Mouse (Mus musculus) forebrain, embryonic 12.5 days (tissue): Measurements from ENCODE around the gene Pygo1. TPM values are rescaled to one million over a fixed set of nuclear protein-coding genes. Genes with fewer than 3 reads are reported as not detected.
A peak's percentile ranks its signal among the peaks of the same experiment; 100 is the strongest.

Experiments used
- ATAC-seq: fragments of 200-750 bp; cut with Nextera tagmentation; 2 replicates; pipeline ENCODE4 v1.8.0; 2017; ENCODE audit warnings: moderate TSS enrichment; ENCODE audit not compliant: low FRiP score
- H3K27ac ChIP-seq: fragments of 300-500 bp; sonication (generic); 2 replicates; pipeline ENCODE4 v1.5.1; 2016; ENCODE audit warnings: mild to moderate bottlenecking
- H3K27me3 ChIP-seq: fragments of 300-500 bp; sonication (generic); 2 replicates; pipeline ENCODE4 v1.6.1; 2016; ENCODE audit warnings: mild to moderate bottlenecking
- H3K36me3 ChIP-seq: fragments of 300-500 bp; sonication (generic); replicated peaks from 2 replicates; pipeline ENCODE4 v1.6.1; 2016; ENCODE audit warnings: mild to moderate bottlenecking
- H3K4me1 ChIP-seq: fragments of 300-500 bp; sonication (generic); 2 replicates; pipeline ENCODE4 v1.6.1; 2016
- H3K4me2 ChIP-seq: fragments of 300-500 bp; sonication (generic); 2 replicates; pipeline ENCODE4 v1.6.1; 2016; ENCODE audit warnings: mild to moderate bottlenecking, moderate library complexity
- H3K4me3 ChIP-seq: fragments of 300-500 bp; sonication (generic); replicated peaks from 2 replicates; pipeline ENCODE4 v1.5.1; 2016; ENCODE audit warnings: mild to moderate bottlenecking
- H3K9ac ChIP-seq: fragments of 300-500 bp; sonication (generic); 2 replicates; pipeline ENCODE4 v1.6.1; 2016; ENCODE audit warnings: mild to moderate bottlenecking
- H3K9me3 ChIP-seq: fragments of 300-500 bp; sonication (generic); 2 replicates; pipeline ENCODE4 v1.6.1; 2016
- WGBS: fragments of 180-500 bp; shearing (Covaris S2); methylation state at CpG from one replicate; pipeline ENCODE4 v1.1.7; 2016; 5-methylcytosine and 5-hydroxymethylcytosine counted together
- polyA plus RNA-seq: library from polyadenylated mRNA; unstranded; fragments of >200 nt; fragmentation: Nextera tagmentation; extraction: Ambion mirVana; gene quantifications from 2 replicates; pipeline ENCODE4 v1.2.1, GENCODE M21; 2016

Gene Pygo1
- polyA plus RNA-seq, 1 experiment from 2014 or later = 12.5 TPM

DNA sequence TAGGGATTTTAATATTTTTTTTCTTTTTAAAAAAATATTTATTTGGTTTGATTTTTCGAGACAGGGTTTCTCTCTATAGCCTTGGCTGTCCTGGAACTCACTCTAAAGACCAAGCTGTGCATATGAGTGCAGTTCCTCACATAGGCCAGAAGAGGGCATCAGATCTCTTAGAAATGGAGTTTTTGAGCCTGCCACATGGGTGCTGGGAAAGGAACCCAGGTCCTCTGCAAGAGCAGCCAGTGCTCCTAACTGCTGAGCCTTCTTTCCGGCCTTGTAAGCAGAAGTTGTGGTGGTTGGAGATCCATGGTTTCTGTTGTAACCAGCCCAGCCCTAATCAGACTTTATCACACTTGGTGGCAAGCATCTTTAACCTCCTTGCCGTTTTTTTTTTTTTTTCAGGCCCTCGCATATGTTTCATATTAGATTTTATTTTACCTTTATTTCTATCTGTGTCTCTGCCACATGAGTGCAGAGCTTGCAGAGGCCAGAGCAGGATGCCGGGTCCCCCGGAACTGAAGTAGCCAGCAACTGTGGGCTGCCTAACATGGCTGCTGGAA lies 30.6 kb upstream of the Pygo1 start:
- WGBS = 95% methylated on average over 6 of the region's 6 CpGs
- ATAC-seq = no peak
- H3K4me3 ChIP-seq = no peak overlapping the region

DNA sequence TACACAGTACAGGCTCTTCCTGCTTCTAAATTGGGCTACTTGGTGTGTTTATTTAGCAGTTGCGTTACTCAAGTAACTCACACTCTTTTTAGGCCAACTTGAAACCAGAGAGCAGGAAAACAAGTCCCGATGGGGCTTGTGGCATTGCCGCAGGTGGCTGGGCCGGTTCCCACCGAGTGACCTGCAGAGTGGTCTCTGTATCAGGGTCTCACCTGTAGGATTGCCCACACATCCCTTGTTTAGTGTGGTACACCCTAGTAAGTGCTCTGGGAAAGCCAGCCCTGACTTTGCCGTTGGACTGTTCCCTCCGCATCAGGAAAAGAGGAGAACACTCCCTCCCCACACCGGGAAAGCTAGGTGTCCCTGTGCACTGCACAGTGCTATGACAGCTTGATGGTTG lies 23.4 kb upstream of the Pygo1 start:
- H3K27me3 ChIP-seq = no peaks in the 10 kb centered on the region
- 93% methylated on average over 8 of the region's 8 CpGs for whole genome bisulfite sequencing
- H3K27ac ChIP-seq = no peak overlapping the region
- no peak overlapping the region for H3K9ac ChIP-seq
- no peak overlapping the region for H3K4me3 ChIP-seq
- no peaks in the 10 kb centered on the region for H3K9me3 ChIP-seq
- H3K36me3 ChIP-seq = 0 out of 2 replicates have a peak, but pooled peaks cover 2% of the 10 kb centered on the region
- no peak overlapping the region for H3K4me2 ChIP-seq
- no peak for ATAC-seq
- no peaks in the 10 kb centered on the region for H3K4me1 ChIP-seq

More for the DNA sequence above, 30.6 kb upstream of the Pygo1 start:
- Histone ChIP-seq H3K36me3 (peaks cover 5% of the 10 kb centered on the region), H3K9me3 (no peaks in the 10 kb centered on the region), H3K4me2 (no peak overlapping the region), H3K27ac (no peak overlapping the region), H3K27me3 (no peaks in the 10 kb centered on the region), H3K4me1 (no peaks in the 10 kb centered on the region), H3K9ac (no peak overlapping the region)

DNA sequence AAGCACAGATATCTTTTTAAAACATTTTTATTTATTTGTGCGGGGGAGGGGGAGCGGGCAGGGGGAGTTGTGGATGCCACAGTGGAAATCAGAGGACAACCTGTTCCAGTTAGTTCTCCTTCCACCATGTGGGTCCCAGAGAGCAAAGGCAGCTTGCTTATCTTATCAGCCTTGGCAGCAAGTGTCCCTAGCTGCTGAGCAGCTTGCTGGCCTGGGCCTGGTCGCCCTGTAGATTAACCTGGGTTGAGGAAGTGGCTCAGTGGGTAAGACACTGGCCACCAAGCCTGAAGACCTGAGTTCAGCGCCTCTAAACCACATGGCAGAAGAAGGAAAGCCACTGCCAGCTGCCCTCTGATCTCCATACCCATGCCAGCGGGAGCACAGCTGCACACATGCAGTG lies 22.8 kb upstream of the Pygo1 start:
- no peak overlapping the region for H3K4me2 ChIP-seq
- H3K27me3 ChIP-seq = no peaks in the 10 kb centered on the region
- H3K27ac ChIP-seq = no peak overlapping the region
- 0 out of 2 replicates have a peak, but pooled peaks cover 2% of the 10 kb centered on the region for H3K36me3 ChIP-seq
- no peak for ATAC-seq
- no peaks in the 10 kb centered on the region for H3K4me1 ChIP-seq
- H3K9ac ChIP-seq = no peak overlapping the region
- no peak overlapping the region for H3K4me3 ChIP-seq
- no peaks in the 10 kb centered on the region for H3K9me3 ChIP-seq
- WGBS = 98% methylated on average over 5 of the region's 5 CpGs

DNA sequence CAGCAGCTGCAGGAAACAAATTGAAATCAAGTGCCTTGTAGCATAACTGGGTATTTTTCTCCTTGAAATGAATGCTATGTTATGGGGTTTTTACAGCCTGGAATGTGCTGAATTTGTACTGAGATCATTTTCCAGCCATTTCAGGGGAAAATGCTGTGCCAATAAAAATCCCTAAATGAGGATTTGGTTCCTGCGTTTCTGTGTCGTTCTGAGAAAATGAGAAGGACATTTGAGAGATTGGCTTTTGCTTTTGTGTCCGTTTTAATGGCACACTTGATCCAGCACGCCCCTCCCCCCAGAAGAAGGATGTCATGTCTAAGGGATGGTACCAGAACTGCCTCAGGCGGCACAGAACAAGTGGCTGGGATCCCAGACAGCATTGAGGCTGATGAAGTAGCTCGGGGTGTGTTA lies 18.7 kb upstream of the Pygo1 start:
- Histone ChIP-seq H3K4me1 (no peaks in the 10 kb centered on the region), H3K27me3 (no peaks in the 10 kb centered on the region), H3K4me2 (no peak overlapping the region), H3K9ac (no peak overlapping the region), H3K4me3 (no peak overlapping the region), H3K36me3 (peaks cover 6% of the 10 kb centered on the region), H3K9me3 (no peaks in the 10 kb centered on the region), H3K27ac (no peak overlapping the region)
- no peak for ATAC-seq
- WGBS = 82% methylated on average over 6 of the region's 6 CpGs

DNA sequence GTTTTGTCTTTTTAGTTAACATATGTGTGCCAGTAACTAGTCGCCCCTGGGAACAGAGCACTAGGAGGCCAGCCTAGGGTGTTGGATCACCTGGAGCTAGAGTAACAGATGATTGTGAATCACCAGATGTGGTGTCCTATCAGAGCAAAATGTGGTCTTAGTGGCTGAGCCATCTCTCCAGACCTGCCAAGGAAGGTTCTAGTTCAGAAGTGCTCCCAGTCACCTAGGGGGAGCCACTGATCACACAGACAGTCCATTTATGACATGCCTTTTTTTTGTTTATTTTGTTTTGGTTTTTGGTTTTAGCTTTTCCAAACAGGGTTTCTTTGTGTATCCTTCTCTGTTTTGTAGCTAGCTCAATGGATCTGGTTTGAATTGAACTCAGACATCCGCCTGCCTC lies 14.1 kb upstream of the Pygo1 start:
- no peak for ATAC-seq
- Histone ChIP-seq H3K36me3 (peaks cover 8% of the 10 kb centered on the region), H3K4me1 (no peaks in the 10 kb centered on the region)

DNA sequence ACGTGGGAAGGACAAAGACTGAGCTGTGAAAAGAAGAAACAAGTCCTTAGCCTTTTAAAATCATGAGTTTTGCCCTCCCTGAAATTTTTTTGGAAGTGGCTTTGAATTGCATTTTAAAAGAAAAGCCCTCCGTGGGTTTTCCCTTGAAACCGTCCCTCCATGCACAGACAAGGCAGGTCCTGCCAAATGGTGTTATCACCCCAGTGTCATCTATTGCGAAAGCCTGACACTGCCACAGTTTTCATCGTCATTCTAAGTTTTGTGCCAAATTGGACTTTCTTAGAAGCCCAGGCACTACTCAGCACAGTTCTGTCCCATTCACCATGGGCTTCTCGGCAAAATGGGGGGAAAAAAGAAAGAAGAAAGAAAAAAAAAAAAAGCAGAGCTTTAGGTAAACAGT lies 11.9 kb upstream of the Pygo1 start:
- Histone ChIP-seq H3K27ac (no peak overlapping the region), H3K9me3 (no peaks in the 10 kb centered on the region), H3K4me1 (no peaks in the 10 kb centered on the region), H3K36me3 (peaks cover 5% of the 10 kb centered on the region), H3K9ac (no peak overlapping the region), H3K4me3 (no peak overlapping the region), H3K4me2 (no peak overlapping the region), H3K27me3 (no peaks in the 10 kb centered on the region)
- 83% methylated on average over 6 of the region's 6 CpGs for WGBS
- ATAC-seq = no peak

More for the DNA sequence above, 14.1 kb upstream of the Pygo1 start:
- Histone ChIP-seq H3K27me3 (no peaks in the 10 kb centered on the region), H3K9me3 (no peaks in the 10 kb centered on the region), H3K9ac (no peak overlapping the region), H3K4me3 (no peak overlapping the region), H3K4me2 (no peak overlapping the region), H3K27ac (no peak overlapping the region)
- 88% methylated on average over 2 of the region's 2 CpGs for WGBS

DNA sequence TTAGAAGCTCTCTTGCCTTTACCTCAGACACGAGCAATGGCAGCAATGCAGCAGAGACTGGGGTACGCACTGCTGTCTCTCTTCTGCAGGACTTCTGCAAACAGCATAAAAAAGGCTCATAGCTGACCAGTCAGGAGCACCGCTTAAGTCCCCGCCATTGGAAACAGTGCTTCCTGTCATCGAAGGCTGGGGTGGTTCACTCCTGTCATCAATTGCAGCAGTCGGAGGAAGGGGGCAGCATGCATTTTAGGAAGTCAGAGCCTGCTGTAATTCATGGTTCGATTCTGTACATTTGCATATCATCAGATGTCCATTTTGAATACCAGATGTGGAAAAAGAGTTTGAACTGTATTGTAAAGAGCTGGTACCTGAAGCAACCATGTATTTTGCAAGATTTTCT lies 9.7 kb upstream of the Pygo1 start:
- no peaks in the 10 kb centered on the region for H3K9me3 ChIP-seq
- no peak for ATAC-seq
- no peak overlapping the region for H3K27ac ChIP-seq
- no peak overlapping the region for H3K4me3 ChIP-seq
- no peaks in the 10 kb centered on the region for H3K4me1 ChIP-seq
- H3K27me3 ChIP-seq = no peaks in the 10 kb centered on the region
- H3K4me2 ChIP-seq = no peak overlapping the region
- H3K9ac ChIP-seq = no peak overlapping the region
- peaks cover 5% of the 10 kb centered on the region; the same call in 1 of the 2 replicates for H3K36me3 ChIP-seq
- WGBS = 82% methylated on average over 7 of the region's 7 CpGs

DNA sequence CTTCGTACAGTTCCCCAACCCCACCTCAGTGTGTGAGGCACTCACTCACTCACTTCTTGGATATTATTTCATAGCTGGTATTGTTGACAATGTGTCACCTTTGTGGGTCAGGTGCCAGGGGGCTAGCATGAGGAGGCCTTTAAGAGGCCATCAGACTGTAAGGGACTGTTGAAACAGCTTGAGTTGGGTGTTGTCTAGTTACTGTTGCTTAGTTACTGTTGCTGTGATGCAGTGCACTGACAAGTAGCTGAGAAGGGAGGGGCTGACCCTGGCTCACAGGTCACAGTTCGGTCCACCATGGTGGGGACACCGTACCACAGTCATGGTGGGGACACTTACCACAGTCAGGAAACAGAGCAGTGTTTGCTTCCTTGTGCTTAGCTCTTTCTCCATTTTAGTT lies 2.4 kb upstream of the Pygo1 start:
- 89% methylated on average over 3 of the region's 3 CpGs for WGBS
- Histone ChIP-seq H3K4me3 (no peak overlapping the region), H3K9me3 (no peaks in the 10 kb centered on the region), H3K36me3 (no peaks in the 10 kb centered on the region), H3K27me3 (peaks cover 11% of the 10 kb centered on the region), H3K9ac (no peak overlapping the region), H3K4me2 (no peak overlapping the region), H3K27ac (no peak overlapping the region), H3K4me1 (peaks cover 24% of the 10 kb centered on the region)
- ATAC-seq = no peak

DNA sequence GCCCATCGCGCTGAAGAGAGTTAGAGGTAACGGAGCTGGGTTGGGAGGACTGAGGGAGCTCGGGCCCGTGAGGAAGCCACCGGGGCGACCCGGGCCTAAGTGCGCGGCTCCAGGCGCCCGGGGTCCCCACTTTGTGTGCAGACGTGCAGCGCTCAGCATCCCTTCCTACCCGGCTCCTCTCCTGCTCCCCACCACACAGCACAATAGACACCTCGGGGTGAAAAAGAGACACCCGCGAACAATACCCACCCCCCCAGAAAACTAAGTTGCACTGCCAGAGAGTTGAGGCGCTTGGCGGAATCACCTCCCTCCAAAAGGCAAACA lies 452 bp downstream of the Pygo1 start:
- Histone ChIP-seq H3K9ac (peak overlapping the region; percentile 96), H3K27me3 (peaks cover 11% of the 10 kb centered on the region), H3K36me3 (no peaks in the 10 kb centered on the region; the same call in 1 of the 2 replicates), H3K4me1 (peaks cover 24% of the 10 kb centered on the region), H3K9me3 (no peaks in the 10 kb centered on the region), H3K27ac (peak overlapping the region; percentile 88), H3K4me3 (peak overlapping the region; percentile 82), H3K4me2 (peak overlapping the region; percentile 95)
- ATAC-seq = peak; percentile 78
- WGBS = under 1% methylated on average over 20 of the region's 20 CpGs

DNA sequence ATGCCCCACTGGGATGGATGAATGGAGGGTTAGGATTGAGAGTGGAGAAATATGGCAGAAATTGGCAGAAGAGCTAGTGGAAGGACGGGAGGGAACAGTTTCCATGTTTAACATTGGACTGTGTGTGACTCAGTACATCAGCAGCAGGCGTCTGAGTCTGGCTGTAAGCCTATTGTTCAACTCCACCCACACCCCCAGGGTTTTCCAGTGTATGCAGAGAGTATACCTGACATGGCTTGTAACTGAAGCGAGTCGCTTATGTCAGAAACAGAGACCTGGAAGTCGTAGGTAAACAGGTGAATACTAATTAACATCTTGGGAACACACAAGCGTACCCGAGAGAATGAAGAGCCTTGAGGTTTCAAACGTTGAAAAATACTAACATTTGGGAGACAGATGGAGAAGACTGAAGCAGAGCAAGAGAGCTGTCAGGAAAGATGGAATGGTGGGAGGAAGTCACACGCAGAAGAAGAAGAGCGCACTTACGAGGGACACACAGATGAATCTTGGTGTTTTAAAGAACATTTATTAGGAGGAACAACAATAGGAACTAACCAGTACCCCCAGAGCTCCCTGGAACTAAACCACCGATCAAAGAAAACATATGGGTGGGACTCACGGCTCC lies 5.8 kb downstream of the Pygo1 start:
- Histone ChIP-seq H3K4me1 (peaks cover 18% of the 10 kb centered on the region), H3K9ac (no peak overlapping the region), H3K4me2 (no peak overlapping the region), H3K9me3 (no peaks in the 10 kb centered on the region), H3K27me3 (no peaks in the 10 kb centered on the region), H3K36me3 (peaks cover 9% of the 10 kb centered on the region; the same call in 1 of the 2 replicates), H3K27ac (no peak overlapping the region), H3K4me3 (no peak overlapping the region)
- no peak for ATAC-seq
- WGBS = 81% methylated on average over 13 of the region's 13 CpGs

DNA sequence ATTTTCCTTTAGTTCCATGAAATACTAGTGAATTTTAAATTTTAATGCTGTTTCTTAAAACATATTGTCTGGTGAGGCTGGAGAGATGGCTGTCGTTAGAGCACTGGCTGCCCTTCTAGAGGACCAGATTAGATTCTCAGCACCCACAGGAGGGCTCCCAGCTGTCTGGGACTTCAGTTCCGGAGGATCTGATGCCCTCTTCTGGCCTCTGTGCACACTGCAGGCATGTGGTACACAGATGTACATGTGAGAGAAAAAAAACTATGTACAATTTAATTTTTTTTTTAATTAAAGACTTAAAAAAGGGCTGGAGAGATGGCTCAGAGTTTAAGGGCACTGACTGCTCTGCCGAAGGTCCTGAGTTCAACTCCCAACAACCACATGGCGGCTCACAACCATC lies 9.9 kb downstream of the Pygo1 start:
- Histone ChIP-seq H3K27me3 (no peaks in the 10 kb centered on the region), H3K4me1 (no peaks in the 10 kb centered on the region), H3K4me2 (no peak overlapping the region), H3K9ac (no peak overlapping the region), H3K27ac (no peak overlapping the region), H3K36me3 (peaks cover 9% of the 10 kb centered on the region; the same call in 1 of the 2 replicates), H3K4me3 (no peak overlapping the region), H3K9me3 (no peaks in the 10 kb centered on the region)
- ATAC-seq = no peak
- WGBS = 91% methylated on average over 4 of the region's 4 CpGs

DNA sequence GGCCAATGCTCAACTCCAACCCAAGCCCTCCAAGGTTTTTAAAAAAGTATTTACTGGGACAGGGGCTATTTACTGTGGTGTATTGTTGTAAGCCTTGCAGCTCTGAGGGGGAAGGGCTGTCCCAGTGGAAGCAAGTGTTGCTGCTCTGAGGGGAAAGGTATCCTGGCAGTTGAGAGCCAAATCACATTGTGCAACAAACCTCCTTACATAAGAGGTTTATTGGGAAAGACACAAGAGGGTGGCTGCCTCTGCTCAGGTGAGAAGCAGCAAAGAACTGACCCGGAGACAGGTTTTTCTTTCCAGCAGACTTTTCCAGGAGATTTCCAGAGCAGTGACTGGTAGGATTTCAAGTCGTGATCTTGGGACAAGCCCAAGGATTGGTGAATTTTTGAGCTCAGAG lies 10.9 kb downstream of the Pygo1 start:
- 0 out of 2 replicates have a peak overlapping the region, but pooled peaks have one; percentile 50 for H3K27ac ChIP-seq
- H3K4me1 ChIP-seq = no peaks in the 10 kb centered on the region
- H3K27me3 ChIP-seq = no peaks in the 10 kb centered on the region
- no peaks in the 10 kb centered on the region for H3K9me3 ChIP-seq
- H3K9ac ChIP-seq = no peak overlapping the region
- H3K4me2 ChIP-seq = no peak overlapping the region
- 81% methylated on average over 2 of the region's 2 CpGs for WGBS
- no peak overlapping the region for H3K4me3 ChIP-seq
- peaks cover 9% of the 10 kb centered on the region; the same call in 1 of the 2 replicates for H3K36me3 ChIP-seq
- ATAC-seq = no peak

DNA sequence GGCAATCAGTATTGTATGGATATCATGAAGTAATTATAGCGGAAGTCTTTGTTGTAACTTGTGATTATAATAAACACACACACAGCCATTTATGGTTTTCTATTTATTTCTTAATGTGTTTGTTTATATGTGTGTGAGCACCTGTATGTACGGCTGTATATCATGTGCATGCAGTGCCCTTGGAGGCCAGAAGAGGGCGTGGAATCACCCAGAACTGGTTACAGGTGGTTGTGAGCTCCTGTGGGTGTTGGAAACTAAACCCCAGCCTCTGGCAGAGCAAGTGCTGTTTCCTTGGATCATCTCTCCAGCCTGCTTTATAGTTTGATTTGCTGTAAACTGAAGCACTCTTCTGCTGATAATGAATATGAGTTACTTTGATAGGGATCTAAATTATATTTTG lies 18.0 kb downstream of the Pygo1 start:
- WGBS = 64% methylated on average over 3 of the region's 3 CpGs
- Histone ChIP-seq H3K36me3 (peaks cover 34% of the 10 kb centered on the region), H3K4me2 (no peak overlapping the region), H3K9me3 (peaks cover 7% of the 10 kb centered on the region), H3K27ac (no peak overlapping the region), H3K4me3 (no peak overlapping the region), H3K4me1 (no peaks in the 10 kb centered on the region), H3K9ac (no peak overlapping the region), H3K27me3 (no peaks in the 10 kb centered on the region)
- ATAC-seq = no peak
